Mouse (Mus musculus) liver, embryonic 12.5 days (tissue): ENCODE results near the gene Akap11. TPM values are rescaled to one million over a fixed set of nuclear protein-coding genes. Genes with fewer than 3 reads are reported as not detected.

ENCODE experiments used
- ATAC-seq: fragments of 200-750 bp; cut with Nextera tagmentation; 2 replicates; pipeline ENCODE4 v1.8.0; 2017; ENCODE audit warnings: moderate number of reproducible peaks, mild to moderate bottlenecking, moderate library complexity
- H3K27ac ChIP-seq: fragments of 300-500 bp; sonication (generic); 2 replicates; pipeline ENCODE4 v1.5.1; 2016; ENCODE audit warnings: mild to moderate bottlenecking
- H3K27me3 ChIP-seq: fragments of 300-500 bp; sonication (generic); replicated peaks from 2 replicates; pipeline ENCODE4 v1.6.1; 2016; ENCODE audit warnings: mild to moderate bottlenecking, moderate library complexity
- H3K36me3 ChIP-seq: fragments of 300-500 bp; sonication (generic); 2 replicates; pipeline ENCODE4 v1.6.1; 2016; ENCODE audit warnings: mild to moderate bottlenecking, moderate library complexity
- H3K4me1 ChIP-seq: fragments of 300-500 bp; sonication (generic); 2 replicates; pipeline ENCODE4 v1.6.1; 2016
- H3K4me2 ChIP-seq: fragments of 300-500 bp; sonication (generic); 2 replicates; pipeline ENCODE4 v1.6.1; 2016; ENCODE audit warnings: mild to moderate bottlenecking, moderate library complexity
- H3K4me3 ChIP-seq: fragments of 300-500 bp; sonication (generic); 2 replicates; pipeline ENCODE4 v1.5.1; 2016; ENCODE audit warnings: mild to moderate bottlenecking, moderate library complexity
- H3K9ac ChIP-seq: fragments of 300-500 bp; sonication (generic); 2 replicates; pipeline ENCODE4 v1.6.1; 2016; ENCODE audit warnings: mild to moderate bottlenecking, moderate library complexity
- H3K9me3 ChIP-seq: fragments of 300-500 bp; sonication (generic); replicated peaks from 2 replicates; pipeline ENCODE4 v1.6.1; 2016; ENCODE audit warnings: mild to moderate bottlenecking, moderate library complexity
- WGBS: fragments of 180-500 bp; shearing (Covaris S2); methylation state at CpG from one replicate; pipeline ENCODE4 v1.1.7; 2016; ENCODE audit not compliant: insufficient replicate concordance; 5-methylcytosine and 5-hydroxymethylcytosine counted together
- polyA plus RNA-seq: library from polyadenylated mRNA; unstranded; fragments of >200 nt; fragmentation: Nextera tagmentation; extraction: Ambion mirVana; gene quantifications from 2 replicates; pipeline ENCODE4 v1.2.1, GENCODE M21; 2016

The Akap11 gene
- polyA plus RNA-seq, 1 experiment from 2014 or later = 9.5 TPM

- no peaks in the 10 kb centered on the region for H3K36me3 ChIP-seq
- no peak overlapping the region for H3K9ac ChIP-seq
- no peaks in the 10 kb centered on the region for H3K4me1 ChIP-seq
- H3K4me2 ChIP-seq = no peak overlapping the region
- 78% methylated on average over 4 of the region's 4 CpGs for WGBS
- no peaks in the 10 kb centered on the region for H3K9me3 ChIP-seq
- H3K4me3 ChIP-seq = no peak overlapping the region
- no peaks in the 10 kb centered on the region for H3K27me3 ChIP-seq
- no peak overlapping the region for H3K27ac ChIP-seq
- ATAC-seq = no peak
Measured at GRCm38 (mm10) chr14:78470714-78471113, 65.9 kb downstream of the Akap11 start.

- no peak overlapping the region for H3K4me3 ChIP-seq
- H3K27ac ChIP-seq = no peak overlapping the region
- H3K9ac ChIP-seq = no peak overlapping the region
- H3K9me3 ChIP-seq = no peaks in the 10 kb centered on the region
- H3K4me2 ChIP-seq = no peak overlapping the region
- no peaks in the 10 kb centered on the region for H3K27me3 ChIP-seq
- H3K4me1 ChIP-seq = no peaks in the 10 kb centered on the region
- H3K36me3 ChIP-seq = no peaks in the 10 kb centered on the region
- no peak for ATAC-seq
- 81% methylated on average over 7 of the region's 7 CpGs for WGBS
Measured at GRCm38 (mm10) chr14:78468991-78469390, 67.6 kb downstream of the Akap11 start.

GRCm38 (mm10) chr14:78467994-78468393 is 68.6 kb downstream of the Akap11 start:
- H3K27ac ChIP-seq = no peak overlapping the region
- H3K27me3 ChIP-seq = no peaks in the 10 kb centered on the region
- H3K9me3 ChIP-seq = no peaks in the 10 kb centered on the region
- H3K4me3 ChIP-seq = no peak overlapping the region
- 70% methylated on average over 4 of the region's 4 CpGs for WGBS
- H3K36me3 ChIP-seq = no peaks in the 10 kb centered on the region
- H3K9ac ChIP-seq = no peak overlapping the region
- no peaks in the 10 kb centered on the region for H3K4me1 ChIP-seq
- H3K4me2 ChIP-seq = no peak overlapping the region
- ATAC-seq = no peak

GRCm38 (mm10) chr14:78464353-78464752 is 72.3 kb downstream of the Akap11 start:
- Histone ChIP-seq H3K4me2 (no peak overlapping the region), H3K4me3 (no peak overlapping the region), H3K27me3 (0 out of 2 replicates have a peak, but pooled peaks cover 2% of the 10 kb centered on the region), H3K4me1 (no peaks in the 10 kb centered on the region), H3K9me3 (no peaks in the 10 kb centered on the region), H3K36me3 (no peaks in the 10 kb centered on the region), H3K9ac (no peak overlapping the region), H3K27ac (no peak overlapping the region)
- 66% methylated on average over 4 of the region's 4 CpGs for WGBS
- no peak for ATAC-seq

- no peak for ATAC-seq
- H3K9me3 ChIP-seq = no peaks in the 10 kb centered on the region
- H3K36me3 ChIP-seq = no peaks in the 10 kb centered on the region
- no peak overlapping the region for H3K4me2 ChIP-seq
- WGBS = 59% methylated on average over 5 of the region's 5 CpGs
- no peak overlapping the region for H3K9ac ChIP-seq
- no peak overlapping the region for H3K4me3 ChIP-seq
- no peaks in the 10 kb centered on the region for H3K4me1 ChIP-seq
- no peak overlapping the region for H3K27ac ChIP-seq
- H3K27me3 ChIP-seq = 0 out of 2 replicates have a peak, but pooled peaks cover 5% of the 10 kb centered on the region
Measured at GRCm38 (mm10) chr14:78459121-78459520, 77.5 kb downstream of the Akap11 start.

- Histone ChIP-seq H3K9ac (no peak overlapping the region), H3K27me3 (0 out of 2 replicates have a peak, but pooled peaks cover 5% of the 10 kb centered on the region), H3K4me1 (no peaks in the 10 kb centered on the region), H3K36me3 (no peaks in the 10 kb centered on the region), H3K4me3 (no peak overlapping the region), H3K4me2 (no peak overlapping the region), H3K9me3 (no peaks in the 10 kb centered on the region), H3K27ac (no peak overlapping the region)
- no peak for ATAC-seq
- 58% methylated on average over 5 of the region's 5 CpGs for WGBS
Measured at GRCm38 (mm10) chr14:78458705-78459104, 77.9 kb downstream of the Akap11 start.

- 84% methylated on average over 5 of the region's 5 CpGs for WGBS
- ATAC-seq = no peak
Measured at GRCm38 (mm10) chr14:78454970-78455369, 81.6 kb downstream of the Akap11 start.

GRCm38 (mm10) chr14:78448807-78449406 is 87.7 kb downstream of the Akap11 start:
- Histone ChIP-seq H3K4me3 (no peak overlapping the region), H3K4me2 (no peak overlapping the region), H3K4me1 (no peaks in the 10 kb centered on the region), H3K9ac (no peak overlapping the region), H3K36me3 (no peaks in the 10 kb centered on the region), H3K9me3 (no peaks in the 10 kb centered on the region; the same call in 1 of the 2 replicates), H3K27me3 (no peaks in the 10 kb centered on the region), H3K27ac (no peak overlapping the region)
- 52% methylated on average over 11 of the region's 11 CpGs for WGBS
- ATAC-seq = no peak

More at GRCm38 (mm10) chr14:78454970-78455369, 81.6 kb downstream of the Akap11 start:
- Histone ChIP-seq H3K4me3 (no peak overlapping the region), H3K4me1 (no peaks in the 10 kb centered on the region), H3K4me2 (no peak overlapping the region), H3K27me3 (0 out of 2 replicates have a peak, but pooled peaks cover 5% of the 10 kb centered on the region), H3K27ac (no peak overlapping the region), H3K9ac (no peak overlapping the region), H3K9me3 (no peaks in the 10 kb centered on the region; the same call in 1 of the 2 replicates), H3K36me3 (no peaks in the 10 kb centered on the region)

GRCm38 (mm10) chr14:78448017-78448416 is 88.6 kb downstream of the Akap11 start:
- H3K9ac ChIP-seq = no peak overlapping the region
- H3K9me3 ChIP-seq = no peaks in the 10 kb centered on the region; the same call in 1 of the 2 replicates
- 79% methylated on average over 12 of the region's 12 CpGs for WGBS
- ATAC-seq = no peak
- H3K27me3 ChIP-seq = no peaks in the 10 kb centered on the region
- no peak overlapping the region for H3K27ac ChIP-seq
- H3K4me3 ChIP-seq = no peak overlapping the region
- no peaks in the 10 kb centered on the region for H3K36me3 ChIP-seq
- H3K4me2 ChIP-seq = no peak overlapping the region
- H3K4me1 ChIP-seq = no peaks in the 10 kb centered on the region

GRCm38 (mm10) chr14:78447542-78447941 is 89.1 kb downstream of the Akap11 start:
- no peak for ATAC-seq
- no peak overlapping the region for H3K4me2 ChIP-seq
- 67% methylated on average over 3 of the region's 3 CpGs for WGBS
- no peak overlapping the region for H3K4me3 ChIP-seq
- H3K27ac ChIP-seq = no peak overlapping the region
- H3K27me3 ChIP-seq = no peaks in the 10 kb centered on the region
- H3K4me1 ChIP-seq = no peaks in the 10 kb centered on the region
- H3K9ac ChIP-seq = no peak overlapping the region
- H3K36me3 ChIP-seq = no peaks in the 10 kb centered on the region
- no peaks in the 10 kb centered on the region; the same call in 1 of the 2 replicates for H3K9me3 ChIP-seq
